In the genomic region with DNA sequence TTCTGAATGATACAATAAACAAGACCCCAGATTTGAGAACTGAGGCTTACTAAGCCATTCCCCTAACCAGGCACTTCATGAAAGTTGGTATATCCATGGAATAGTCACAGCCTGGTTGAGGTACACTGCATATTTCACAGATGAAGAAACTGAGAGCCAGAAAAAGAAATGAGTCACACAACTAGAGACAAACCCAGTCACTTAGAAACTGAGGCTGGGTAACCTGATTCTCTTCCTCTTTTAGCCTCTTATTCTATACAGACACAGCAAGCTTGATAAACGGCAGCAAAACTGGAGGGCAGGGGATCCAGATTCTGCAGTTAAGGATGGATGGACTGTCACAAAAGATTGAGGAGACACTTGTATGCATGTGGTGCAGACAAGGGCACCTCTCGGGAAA, we compare ENCODE assay signal across 1 mouse cellular context.
TF ChIP-seq lines count a peak whose summit lies in the region.

No protein-coding gene starts in this region.

TF ChIP-seq in CH12.LX, 34 proteins besides CTCF, POLR2A, EP300 and RAD21:
- peak; percentile 96 for TF ChIP-seq MEF2A (IDR thresholded peaks at IDR 0.05; ENCODE audit: borderline replicate concordance, low read depth, low read length)
- no peak for TF ChIP-seq USF1 (IDR thresholded peaks at IDR 0.05; ENCODE audit: low read depth, low read length)
- no peak for TF ChIP-seq POLR2AphosphoS2 (IDR thresholded peaks at IDR 0.05; ENCODE audit: low read depth, low read length)
- TF ChIP-seq PAX5 (IDR thresholded peaks at IDR 0.05; ENCODE audit: low read length) = no peak
- TF ChIP-seq MAFK (IDR thresholded peaks at IDR 0.05; ENCODE audit: insufficient replicate concordance, low read length) = no peak
- peak; percentile 88 for TF ChIP-seq JUN (IDR thresholded peaks at IDR 0.05; ENCODE audit: insufficient read depth, low read depth, low read length)
- TF ChIP-seq SMC3 (IDR thresholded peaks at IDR 0.05; ENCODE audit: low read depth, low read length) = no peak
- TF ChIP-seq IRF4 (IDR thresholded peaks at IDR 0.05; ENCODE audit: low read depth, low read length) = peak; percentile 86
- TF ChIP-seq HCFC1 (IDR thresholded peaks at IDR 0.05; ENCODE audit: low read depth, low read length) = no peak
- no peak for TF ChIP-seq CHD1 (IDR thresholded peaks at IDR 0.05; ENCODE audit: low read depth, low read length)
- peak; percentile 87 for TF ChIP-seq JUND (conservative IDR thresholded peaks at IDR 0.05; ENCODE audit: low read depth, low read length)
- no peak for TF ChIP-seq ZMIZ1 (IDR thresholded peaks at IDR 0.05; ENCODE audit: low read depth, low read length)
